Mouse (Mus musculus): ENCODE results near the gene Nle1. TPM values are rescaled to one million over a fixed set of nuclear protein-coding genes. Genes with fewer than 3 reads are reported as not detected.
"Not testable (repeated sequence)": the region's sequence is repeated elsewhere in the genome, so short reads cannot be mapped to it uniquely, and the experiment has no call there.

Gene Nle1
- total and polyA plus RNA-seq, 3 experiments, result 97.3 to 103 TPM; not detected in 1

DNA sequence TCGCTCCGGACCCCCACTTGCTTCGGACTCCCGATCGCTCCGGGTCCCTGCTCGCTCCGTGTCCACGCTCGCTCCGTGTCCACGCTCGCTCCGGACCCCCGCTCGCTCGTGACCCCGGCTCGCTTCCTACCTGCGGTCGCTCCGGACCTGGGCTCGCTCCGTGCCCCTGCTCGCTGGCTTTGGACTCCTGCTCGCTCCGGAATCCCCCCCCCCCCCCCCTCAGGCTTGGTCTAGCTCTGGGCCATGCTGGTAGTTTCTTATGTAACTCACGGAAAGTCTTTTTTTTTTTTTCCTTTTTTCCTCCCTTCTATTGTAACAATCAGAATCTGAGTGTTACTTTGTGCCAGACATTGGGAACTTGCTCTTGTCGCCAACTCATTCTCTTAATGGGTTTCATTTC, 25.0 kb upstream of the Nle1 start:
- Histone ChIP-seq H3K79me2 (ENCODE audit: control insufficient read depth, insufficient read depth, low read length, poor library complexity) (no peaks in the 10 kb centered on the region), H3K27me3 (ENCODE audit: control insufficient read depth in 1 of 2, insufficient read depth in 2 of 2, low read length in 2 of 2) (peaks cover 0 to 4% of the 10 kb centered on the region in 2 experiments; a peak in 1 of 4 replicates), H3K27ac (ENCODE audit: control insufficient read depth, low read depth, low read length) (no peak overlapping the region), H3K9ac (ENCODE audit: control insufficient read depth, low read depth, low read length, poor library complexity, severe bottlenecking) (no peak overlapping the region), H3K36me3 (ENCODE audit: control insufficient read depth in 1 of 2, insufficient read depth in 2 of 2, low read length in 2 of 2) (no peaks in the 10 kb centered on the region), H3K4me3 (ENCODE audit: control insufficient read depth in 1 of 2, insufficient read depth in 1 of 2, low read depth in 2 of 2, low read length in 2 of 2) (no peak overlapping the region), H3K4me1 (ENCODE audit: control insufficient read depth in 1 of 2, insufficient read depth in 2 of 2, low read length in 2 of 2) (no peaks in the 10 kb centered on the region), H3K9me3 (replicated peaks; ENCODE audit: insufficient read depth, low read length) (no peaks in the 10 kb centered on the region; the same call in 1 of the 2 replicates)
- TF ChIP-seq GATA1 (IDR thresholded peaks at IDR 0.05; ENCODE audit: low read depth, low read length) (no peak), MAZ (IDR thresholded peaks at IDR 0.05; ENCODE audit: low read depth, low read length) (no peak), E2F4 (IDR thresholded peaks at IDR 0.05; ENCODE audit: borderline replicate concordance, low read depth, low read length) (no peak), BHLHE40 (IDR thresholded peaks at IDR 0.05; ENCODE audit: borderline replicate concordance, low read depth, low read length) (no peak), CTCF (IDR thresholded peaks at IDR 0.05 in 2 of 3, conservative IDR thresholded peaks at IDR 0.05 in 1 of 3; ENCODE audit: control insufficient read depth in 1 of 3, insufficient read depth in 1 of 3, low read depth in 2 of 3, low read length in 3 of 3, poor library complexity in 1 of 3, severe bottlenecking in 1 of 3) (no peak), UBTF (IDR thresholded peaks at IDR 0.05; ENCODE audit: borderline replicate concordance, insufficient read depth, low read depth, low read length) (no peak), TAL1 (IDR thresholded peaks at IDR 0.05; ENCODE audit: low read length) (no peak), USF2 (IDR thresholded peaks at IDR 0.05; ENCODE audit: borderline replicate concordance in 1 of 2, insufficient read depth in 1 of 2, low read depth in 1 of 2, low read length in 2 of 2) (no peak), NELFE (IDR thresholded peaks at IDR 0.05; ENCODE audit: low read depth, low read length) (no peak), ZKSCAN1 (IDR thresholded peaks at IDR 0.05; ENCODE audit: low read depth, low read length) (no peak), SIN3A (IDR thresholded peaks at IDR 0.05; ENCODE audit: low read length) (no peak), TCF12 (IDR thresholded peaks at IDR 0.05; ENCODE audit: low read depth, low read length) (no peak), ZMIZ1 (IDR thresholded peaks at IDR 0.05; ENCODE audit: low read depth, low read length) (no peak), MYC (IDR thresholded peaks at IDR 0.05; ENCODE audit: low read depth, low read length) (no peak), MEF2A (IDR thresholded peaks at IDR 0.05; ENCODE audit: extremely low read depth, insufficient replicate concordance, low read depth, low read length, poor library complexity, severe bottlenecking) (no peak), USF1 (IDR thresholded peaks at IDR 0.05; ENCODE audit: low read depth, low read length) (no peak), NRF1 (IDR thresholded peaks at IDR 0.05; ENCODE audit: insufficient read depth, low read depth, low read length, poor library complexity, severe bottlenecking) (no peak), RAD21 (IDR thresholded peaks at IDR 0.05; ENCODE audit: low read depth, low read length) (no peak), MAX (IDR thresholded peaks at IDR 0.05; ENCODE audit: low read length) (no peak)
- no peak for DNase-seq (ENCODE audit: low read depth, low spot score)

DNA sequence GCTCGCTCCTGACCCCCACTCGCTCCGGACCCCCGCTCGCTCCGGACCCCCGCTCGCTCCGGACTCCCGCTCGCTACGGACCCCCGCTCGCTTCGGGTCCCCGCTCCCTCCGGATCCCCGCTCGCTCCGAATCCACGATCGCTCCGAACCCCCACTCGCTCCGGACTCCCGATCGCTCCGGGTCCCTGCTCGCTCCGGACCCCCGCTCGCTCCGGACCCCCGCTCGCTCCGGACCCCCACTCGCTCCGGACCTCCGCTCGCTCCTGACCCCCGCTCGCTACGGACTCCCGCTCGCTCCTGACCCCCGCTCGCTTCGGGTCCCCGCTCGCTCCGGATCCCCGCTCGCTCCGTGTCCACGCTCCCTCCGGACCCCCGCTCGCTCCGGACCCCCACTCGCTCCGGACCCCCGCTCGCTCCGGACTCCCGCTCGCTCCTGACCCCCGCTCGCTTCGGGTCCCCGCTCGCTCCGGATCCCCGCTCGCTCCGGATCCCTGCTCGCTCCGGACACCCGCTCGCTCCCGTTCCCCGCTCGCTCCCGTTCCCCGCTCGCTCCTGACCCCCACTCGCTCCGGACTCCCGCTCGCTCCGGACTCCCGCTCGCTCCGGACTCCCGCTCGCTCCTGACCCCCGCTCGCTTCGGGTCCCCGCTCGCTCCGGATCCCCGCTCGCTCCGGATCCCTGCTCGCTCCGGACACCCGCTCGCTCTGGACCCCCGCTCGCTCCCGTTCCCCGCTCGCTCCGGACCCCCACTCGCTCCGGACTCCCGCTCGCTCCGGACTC, 23.6 kb upstream of the Nle1 start:
- H3K27me3 ChIP-seq (ENCODE audit: control insufficient read depth in 1 of 2, insufficient read depth in 2 of 2, low read length in 2 of 2); H3K4me3 ChIP-seq (ENCODE audit: control insufficient read depth in 1 of 2, insufficient read depth in 1 of 2, low read depth in 2 of 2, low read length in 2 of 2); H3K9ac ChIP-seq (ENCODE audit: control insufficient read depth, low read depth, low read length, poor library complexity, severe bottlenecking): not testable (repeated sequence)

DNA sequence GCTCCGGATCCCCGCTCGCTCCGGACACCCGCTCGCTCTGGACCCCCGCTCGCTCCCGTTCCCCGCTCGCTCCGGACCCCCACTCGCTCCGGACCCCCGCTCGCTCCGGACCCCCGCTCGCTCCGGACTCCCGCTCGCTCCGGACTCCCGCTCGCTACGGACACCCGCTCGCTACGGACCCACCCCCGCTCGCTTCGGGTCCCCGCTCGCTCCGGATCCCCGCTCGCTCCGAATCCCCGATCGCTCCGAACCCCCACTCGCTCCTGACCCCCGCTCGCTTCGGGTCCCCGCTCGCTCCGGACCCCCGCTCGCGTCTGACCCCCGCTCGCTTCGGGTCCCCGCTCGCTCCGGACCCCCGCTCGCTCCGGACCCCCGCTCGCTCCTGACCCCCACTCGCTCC, 22.9 kb upstream of the Nle1 start:
- H3K4me3 ChIP-seq (ENCODE audit: control insufficient read depth in 1 of 2, insufficient read depth in 1 of 2, low read depth in 2 of 2, low read length in 2 of 2), result not testable (repeated sequence)

More for the DNA sequence above, 23.6 kb upstream of the Nle1 start:
- H3K9me3 ChIP-seq (replicated peaks; ENCODE audit: insufficient read depth, low read length); H3K4me1 ChIP-seq (ENCODE audit: control insufficient read depth in 1 of 2, insufficient read depth in 2 of 2, low read length in 2 of 2); H3K79me2 ChIP-seq (ENCODE audit: control insufficient read depth, insufficient read depth, low read length, poor library complexity); H3K27ac ChIP-seq (ENCODE audit: control insufficient read depth, low read depth, low read length); DNase-seq (ENCODE audit: low read depth, low spot score); H3K36me3 ChIP-seq (ENCODE audit: control insufficient read depth in 1 of 2, insufficient read depth in 2 of 2, low read length in 2 of 2): not testable (repeated sequence)

DNA sequence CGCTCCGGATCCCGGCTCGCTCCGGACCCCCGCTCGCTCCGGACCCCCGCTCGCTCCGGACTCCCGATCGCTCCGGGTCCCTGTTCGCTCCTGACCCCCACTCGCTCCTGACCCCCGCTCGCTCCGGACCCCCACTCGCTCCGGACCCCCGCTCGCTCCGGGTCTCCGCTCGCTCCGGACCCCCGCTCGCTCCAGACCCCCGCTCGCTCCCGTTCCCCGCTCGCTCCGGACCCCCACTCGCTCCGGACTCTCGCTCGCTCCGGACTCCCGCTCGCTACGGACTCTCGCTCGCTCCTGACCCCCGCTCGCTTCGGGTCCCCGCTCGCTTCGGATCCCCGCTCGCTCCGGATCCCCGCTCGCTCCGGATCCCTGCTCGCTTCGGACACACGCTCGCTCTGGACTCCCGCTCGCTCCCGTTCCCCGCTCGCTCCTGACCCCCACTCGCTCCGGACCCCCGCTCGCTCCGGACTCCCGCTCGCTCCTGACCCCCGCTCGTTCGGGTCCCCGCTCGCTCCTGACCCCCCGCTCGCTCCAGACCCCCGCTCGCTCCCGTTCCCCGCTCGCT, 22.3 kb upstream of the Nle1 start:
- H3K9me3 ChIP-seq (replicated peaks; ENCODE audit: insufficient read depth, low read length); H3K4me3 ChIP-seq (ENCODE audit: control insufficient read depth in 1 of 2, insufficient read depth in 1 of 2, low read depth in 2 of 2, low read length in 2 of 2); H3K4me1 ChIP-seq (ENCODE audit: control insufficient read depth in 1 of 2, insufficient read depth in 2 of 2, low read length in 2 of 2); H3K27ac ChIP-seq (ENCODE audit: control insufficient read depth, low read depth, low read length); H3K27me3 ChIP-seq (ENCODE audit: control insufficient read depth in 1 of 2, insufficient read depth in 2 of 2, low read length in 2 of 2); DNase-seq (ENCODE audit: low read depth, low spot score); H3K9ac ChIP-seq (ENCODE audit: control insufficient read depth, low read depth, low read length, poor library complexity, severe bottlenecking); H3K79me2 ChIP-seq (ENCODE audit: control insufficient read depth, insufficient read depth, low read length, poor library complexity); H3K36me3 ChIP-seq (ENCODE audit: control insufficient read depth in 1 of 2, insufficient read depth in 2 of 2, low read length in 2 of 2): not testable (repeated sequence)

More for the DNA sequence above, 22.9 kb upstream of the Nle1 start:
- H3K27me3 ChIP-seq (ENCODE audit: control insufficient read depth in 1 of 2, insufficient read depth in 2 of 2, low read length in 2 of 2); H3K27ac ChIP-seq (ENCODE audit: control insufficient read depth, low read depth, low read length); H3K4me1 ChIP-seq (ENCODE audit: control insufficient read depth in 1 of 2, insufficient read depth in 2 of 2, low read length in 2 of 2); DNase-seq (ENCODE audit: low read depth, low spot score); H3K9ac ChIP-seq (ENCODE audit: control insufficient read depth, low read depth, low read length, poor library complexity, severe bottlenecking); H3K9me3 ChIP-seq (replicated peaks; ENCODE audit: insufficient read depth, low read length); H3K36me3 ChIP-seq (ENCODE audit: control insufficient read depth in 1 of 2, insufficient read depth in 2 of 2, low read length in 2 of 2); H3K79me2 ChIP-seq (ENCODE audit: control insufficient read depth, insufficient read depth, low read length, poor library complexity): not testable (repeated sequence)

Data from MEL (cell line).